Mouse (Mus musculus) heart, adult 2 months (tissue): ENCODE data around the gene Dop1b. TPM values are rescaled to one million over a fixed set of nuclear protein-coding genes. Genes with fewer than 3 reads are reported as not detected.
"Not testable (repeated sequence)": the region's sequence is repeated elsewhere in the genome, so short reads cannot be mapped to it uniquely, and the experiment has no call there.

Experiments used
- DNase-seq, 2 experiments: peaks; one replicate each; pipeline ENCODE4 v3.0.0; 2021
- H3K27ac ChIP-seq: fragments of 200-600 bp; 2 replicates; pipeline ENCODE4 v1.8.1; 2022
- H3K27me3 ChIP-seq: fragments of 200-500 bp; 2 replicates; pipeline ENCODE4 v1.6.1; 2012; ENCODE audit warnings: mild to moderate bottlenecking, low read length, inconsistent platforms, mixed read lengths; ENCODE audit not compliant: control insufficient read depth, insufficient read depth
- H3K36me3 ChIP-seq: fragments of 200-500 bp; 2 replicates; pipeline ENCODE4 v1.6.1; 2012; ENCODE audit warnings: low read length, inconsistent platforms; ENCODE audit not compliant: control insufficient read depth, insufficient read depth
- H3K4me1 ChIP-seq: fragments of 200-500 bp; 2 replicates; pipeline ENCODE4 v1.6.1; 2011; ENCODE audit warnings: low read length; ENCODE audit not compliant: control insufficient read depth, insufficient read depth
- H3K4me3 ChIP-seq: fragments of 200-600 bp; 2 replicates; pipeline ENCODE4 v1.8.1; 2022
- H3K79me2 ChIP-seq: fragments of 200-500 bp; replicated peaks from 2 replicates; pipeline ENCODE4 v1.6.1; 2012; ENCODE audit warnings: mild to moderate bottlenecking, inconsistent platforms, low read length, moderate library complexity, mixed read lengths; ENCODE audit not compliant: control insufficient read depth, insufficient read depth
- H3K9ac ChIP-seq: fragments of 200-500 bp; 2 replicates; pipeline ENCODE4 v1.6.1; 2012; ENCODE audit warnings: low read depth, mild to moderate bottlenecking, control low read depth, inconsistent platforms, low read length, mixed read lengths
- CTCF ChIP-seq: fragments of 200-600 bp; IDR thresholded peaks from 2 replicates; pipeline ENCODE4 v1.8.1; 2022; ENCODE audit warnings: antibody characterized with exemption, mild to moderate bottlenecking, moderate library complexity
- EP300 ChIP-seq: fragments of 200-500 bp; IDR thresholded peaks from 2 replicates; pipeline ENCODE4 v1.6.1; 2011; ENCODE audit warnings: low read depth, low read length, control low read depth; ENCODE audit not compliant: insufficient read depth
- POLR2A ChIP-seq: fragments of 200-500 bp; IDR thresholded peaks from 2 replicates; pipeline ENCODE4 v1.6.1; 2011; ENCODE audit warnings: mild to moderate bottlenecking, low read depth, low read length, control low read depth; ENCODE audit not compliant: insufficient read depth
- WGBS: fragments of 180-500 bp; shearing (Covaris S2); methylation state at CpG from one replicate; pipeline ENCODE4 v1.1.7; 2018; 5-methylcytosine and 5-hydroxymethylcytosine counted together
- intact Hi-C: fragments of 180-260 bp; cut with DNase I; formaldehyde crosslinking; loops from one replicate; pipeline ENCODE4 v1.15.1; 2025
- polyA plus RNA-seq: library from polyadenylated mRNA; depleted of rRNA; stranded (reverse); fragments of >200 nt; gene quantifications from 2 replicates; pipeline ENCODE4 v1.2.3, GENCODE M21; 2012
- total RNA-seq, 2 experiments: library from RNA; stranded (reverse); gene quantifications; 2 replicates each; pipeline ENCODE4 v1.2.3; 2021

The Dop1b gene
- total and polyA plus RNA-seq, 3 experiments = 15.5 to 17.6 (median 15.7) TPM

DNA sequence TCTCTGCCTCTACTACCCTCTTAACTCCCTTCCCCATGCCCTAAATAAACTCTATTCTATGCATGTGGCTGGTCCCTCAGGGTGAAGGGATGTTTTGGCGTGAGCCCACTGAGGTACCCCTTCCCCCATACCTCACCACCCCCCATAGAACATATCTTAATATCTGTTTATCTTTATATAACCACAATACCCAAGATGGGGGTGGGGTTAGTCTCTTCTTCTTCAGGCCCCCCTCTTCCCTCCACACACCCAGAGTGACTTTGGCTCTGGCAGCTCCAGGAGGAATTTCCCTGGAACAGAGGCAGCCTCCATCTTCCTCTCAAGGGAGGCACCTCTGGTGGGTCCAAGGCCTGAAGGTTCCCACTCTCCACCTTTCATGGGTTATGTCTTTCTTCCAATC, 108.3 kb downstream of the Dop1b start:
- no peak for DNase-seq
- Histone ChIP-seq H3K79me2 (no peaks in the 10 kb centered on the region), H3K27me3 (no peaks in the 10 kb centered on the region), H3K4me3 (no peak overlapping the region), H3K36me3 (no peaks in the 10 kb centered on the region), H3K4me1 (peaks cover 7% of the 10 kb centered on the region), H3K9ac (no peak overlapping the region), H3K27ac (no peak overlapping the region)
- TF ChIP-seq POLR2A (no peak), CTCF (no peak), EP300 (no peak)
- intact Hi-C loops = no loop called here
- 89% methylated on average over 1 of the region's 1 CpGs for WGBS

DNA sequence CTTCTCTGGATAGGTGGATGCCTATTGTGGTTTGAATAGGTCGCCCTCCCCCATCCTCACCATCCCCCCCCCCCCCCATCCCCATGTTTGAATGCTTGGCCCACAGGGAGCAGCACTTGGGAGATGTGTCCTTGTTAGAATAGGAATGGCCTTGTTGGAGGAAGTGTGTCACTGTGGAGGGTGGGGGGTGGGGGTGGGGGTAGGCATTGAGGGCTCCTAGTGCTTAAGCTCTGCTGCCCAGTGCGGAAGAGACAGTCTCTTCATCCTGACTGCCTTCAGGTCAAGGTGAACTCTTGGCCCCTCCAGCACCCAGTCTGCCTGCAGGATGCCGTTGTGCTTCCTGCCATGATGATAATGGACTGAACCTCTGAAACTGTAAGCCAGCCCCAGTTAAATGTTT, 110.0 kb downstream of the Dop1b start:
- Histone ChIP-seq H3K9ac (no peak overlapping the region), H3K79me2 (no peaks in the 10 kb centered on the region), H3K4me3 (no peak overlapping the region), H3K27me3 (no peaks in the 10 kb centered on the region), H3K36me3 (no peaks in the 10 kb centered on the region), H3K27ac (no peak overlapping the region), H3K4me1 (peaks cover 4% of the 10 kb centered on the region)
- intact Hi-C loops = no loop called here
- TF ChIP-seq CTCF = no peak
- no peak for TF ChIP-seq POLR2A
- TF ChIP-seq EP300 = no peak
- 83% methylated on average over 3 of the region's 3 CpGs for WGBS
- DNase-seq = no peak

DNA sequence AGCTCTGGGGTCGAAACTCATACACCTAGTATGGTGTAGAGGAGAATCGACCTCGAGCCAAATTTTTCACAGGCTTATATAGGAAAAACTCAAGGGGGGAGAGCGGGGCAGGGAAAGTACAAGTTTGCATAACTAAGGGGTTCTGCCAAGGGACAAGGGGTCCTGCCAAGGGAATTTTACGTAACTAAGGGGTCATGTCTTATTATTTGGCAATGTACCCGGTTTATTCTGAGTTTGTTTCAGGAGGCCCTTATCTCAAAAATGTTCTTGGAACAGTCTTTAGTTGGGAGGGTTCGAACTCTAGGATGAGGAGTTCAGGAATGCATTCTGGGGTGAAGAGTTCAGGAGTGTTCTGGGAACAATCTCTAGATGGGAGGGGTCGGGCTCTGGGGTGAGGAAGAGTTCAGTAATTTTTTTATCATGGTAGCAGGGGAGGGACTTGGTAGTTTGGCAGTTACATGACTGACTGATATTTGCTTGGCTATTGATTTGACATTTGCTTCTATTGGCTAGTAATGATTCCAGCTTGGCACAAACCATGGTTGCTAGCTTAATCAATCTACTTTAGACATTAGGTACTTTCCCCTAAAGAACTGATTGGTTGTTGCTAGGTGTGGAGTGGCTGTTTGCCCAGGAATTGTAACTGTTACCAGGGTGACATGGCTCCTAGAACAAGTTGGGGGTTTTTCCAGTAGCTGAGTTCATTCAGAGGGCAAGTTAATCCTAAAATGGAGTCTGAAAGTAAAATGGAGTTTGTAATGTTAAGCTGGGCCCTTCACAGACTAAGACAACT, 110.9 kb downstream of the Dop1b start:
- DNase-seq, H3K27me3 ChIP-seq, H3K4me1 ChIP-seq, H3K27ac ChIP-seq, H3K36me3 ChIP-seq, H3K79me2 ChIP-seq, H3K9ac ChIP-seq, intact Hi-C loops, H3K4me3 ChIP-seq: not testable (repeated sequence)
- 49% methylated on average over 5 of the region's 8 CpGs for WGBS

DNA sequence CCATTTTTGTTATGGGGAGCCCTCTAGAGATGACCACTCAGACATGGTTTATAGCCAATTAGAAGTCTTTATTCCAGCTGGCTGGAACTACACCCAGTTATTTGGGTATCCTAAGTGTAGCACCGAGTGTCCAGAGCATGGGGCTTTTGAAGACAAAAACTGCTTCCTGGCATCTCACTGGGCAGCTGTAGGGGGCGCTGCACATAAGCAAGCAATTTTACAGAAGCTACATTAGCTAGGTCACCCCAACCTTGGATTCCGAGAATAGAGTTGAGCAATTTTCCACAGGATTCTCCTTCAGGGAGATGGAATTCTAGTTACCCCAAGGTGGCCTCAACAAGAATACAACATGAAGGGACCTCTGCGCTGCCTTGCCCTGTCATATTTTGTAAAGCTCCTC, 113.1 kb downstream of the Dop1b start:
- H3K4me3 ChIP-seq = no peak overlapping the region
- H3K79me2 ChIP-seq = no peaks in the 10 kb centered on the region
- TF ChIP-seq CTCF = peak; percentile 26
- TF ChIP-seq EP300 = no peak
- H3K36me3 ChIP-seq = no peaks in the 10 kb centered on the region
- 82% methylated on average over 4 of the region's 4 CpGs for WGBS
- no peak overlapping the region for H3K27ac ChIP-seq
- DNase-seq = no peak
- no peaks in the 10 kb centered on the region for H3K4me1 ChIP-seq
- H3K9ac ChIP-seq = no peak overlapping the region
- H3K27me3 ChIP-seq = no peaks in the 10 kb centered on the region
- intact Hi-C loops = no loop called here

DNA sequence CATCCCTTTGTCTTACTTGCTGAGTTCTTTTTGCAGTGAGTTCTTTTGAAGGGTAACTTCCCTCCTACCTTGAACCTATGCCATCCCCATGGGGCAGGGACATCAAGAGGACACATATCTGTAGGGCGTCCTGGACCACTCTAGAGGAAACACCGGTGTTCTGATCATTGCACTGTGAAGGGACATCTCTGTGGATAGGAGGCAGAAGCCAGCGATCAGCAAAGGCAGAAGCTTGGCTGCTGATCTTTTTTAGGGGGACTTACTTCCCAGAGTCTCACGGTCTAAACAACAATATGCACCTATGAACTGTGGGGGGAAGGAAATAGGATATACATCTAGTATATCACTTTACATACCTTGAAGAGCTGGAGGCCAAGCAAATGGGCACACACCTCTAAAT, 113.8 kb downstream of the Dop1b start:
- intact Hi-C loops = no loop called here
- Histone ChIP-seq H3K4me1 (no peaks in the 10 kb centered on the region), H3K79me2 (no peaks in the 10 kb centered on the region), H3K9ac (no peak overlapping the region), H3K27ac (no peak overlapping the region), H3K27me3 (no peaks in the 10 kb centered on the region), H3K36me3 (no peaks in the 10 kb centered on the region), H3K4me3 (no peak overlapping the region)
- DNase-seq = no peak
- WGBS = 90% methylated on average over 4 of the region's 4 CpGs
- TF ChIP-seq EP300 (no peak), POLR2A (no peak), CTCF (no peak)

DNA sequence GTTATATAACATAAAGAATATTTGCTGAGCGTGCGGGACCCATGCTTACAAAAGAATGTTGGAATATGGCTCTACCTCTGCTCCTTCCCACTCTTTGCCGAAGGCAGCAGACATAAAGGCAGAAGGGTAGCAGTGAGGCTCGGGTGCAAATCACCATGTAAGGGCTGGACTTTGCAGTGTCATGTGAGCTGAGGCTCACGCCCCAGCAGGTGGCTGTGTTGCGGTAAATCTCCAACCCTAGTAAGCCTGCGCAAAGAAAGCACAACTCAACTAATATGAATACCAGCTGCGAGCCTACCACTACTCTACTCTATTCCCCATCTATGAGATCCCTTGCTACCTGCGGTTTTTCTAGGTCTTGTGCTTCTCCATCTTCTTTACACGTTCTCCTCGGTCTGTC, 114.3 kb downstream of the Dop1b start:
- no peaks in the 10 kb centered on the region for H3K79me2 ChIP-seq
- intact Hi-C loops = no loop called here
- H3K4me1 ChIP-seq = no peaks in the 10 kb centered on the region
- no peaks in the 10 kb centered on the region for H3K36me3 ChIP-seq
- H3K4me3 ChIP-seq = no peak overlapping the region
- H3K27ac ChIP-seq = no peak overlapping the region
- TF ChIP-seq CTCF (no peak), POLR2A (no peak), EP300 (no peak)
- no peaks in the 10 kb centered on the region for H3K27me3 ChIP-seq
- WGBS = 73% methylated on average over 11 of the region's 11 CpGs
- H3K9ac ChIP-seq = no peak overlapping the region
- DNase-seq = no peak

DNA sequence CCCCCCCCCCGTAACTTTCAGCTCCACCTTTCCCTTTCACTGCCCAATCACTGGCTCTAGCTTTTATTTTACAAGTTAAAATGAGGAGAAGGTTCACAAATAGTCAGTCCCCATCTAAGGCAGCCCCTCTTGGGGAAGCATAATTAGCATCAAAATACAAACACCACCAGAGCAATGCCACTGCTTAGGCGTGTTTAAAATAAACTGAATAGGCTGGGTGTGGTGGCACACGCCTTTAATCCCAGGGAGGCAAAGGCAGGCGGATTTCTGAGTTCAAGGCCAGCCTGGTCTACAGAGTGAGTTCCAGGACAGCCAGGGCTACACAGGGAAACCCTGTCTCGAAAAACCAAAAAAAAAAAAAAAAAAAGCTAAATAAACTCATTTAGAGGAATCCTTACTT, 114.8 kb downstream of the Dop1b start:
- intact Hi-C loops, H3K9ac ChIP-seq, H3K36me3 ChIP-seq, H3K27me3 ChIP-seq, H3K4me1 ChIP-seq, H3K79me2 ChIP-seq, H3K27ac ChIP-seq, DNase-seq, H3K4me3 ChIP-seq: not testable (repeated sequence)
- 49% methylated on average over 5 of the region's 5 CpGs for WGBS
